Mouse (Mus musculus): ENCODE data around the gene H2-Oa. TPM values are rescaled to one million over a fixed set of nuclear protein-coding genes. Genes with fewer than 3 reads are reported as not detected.

H2-Oa gene
- 0.24 and 0.41 TPM in 2 replicates for polyA plus RNA-seq (2015; fragmentation: Nextera tagmentation; extraction: Ambion mirVana)

DNA sequence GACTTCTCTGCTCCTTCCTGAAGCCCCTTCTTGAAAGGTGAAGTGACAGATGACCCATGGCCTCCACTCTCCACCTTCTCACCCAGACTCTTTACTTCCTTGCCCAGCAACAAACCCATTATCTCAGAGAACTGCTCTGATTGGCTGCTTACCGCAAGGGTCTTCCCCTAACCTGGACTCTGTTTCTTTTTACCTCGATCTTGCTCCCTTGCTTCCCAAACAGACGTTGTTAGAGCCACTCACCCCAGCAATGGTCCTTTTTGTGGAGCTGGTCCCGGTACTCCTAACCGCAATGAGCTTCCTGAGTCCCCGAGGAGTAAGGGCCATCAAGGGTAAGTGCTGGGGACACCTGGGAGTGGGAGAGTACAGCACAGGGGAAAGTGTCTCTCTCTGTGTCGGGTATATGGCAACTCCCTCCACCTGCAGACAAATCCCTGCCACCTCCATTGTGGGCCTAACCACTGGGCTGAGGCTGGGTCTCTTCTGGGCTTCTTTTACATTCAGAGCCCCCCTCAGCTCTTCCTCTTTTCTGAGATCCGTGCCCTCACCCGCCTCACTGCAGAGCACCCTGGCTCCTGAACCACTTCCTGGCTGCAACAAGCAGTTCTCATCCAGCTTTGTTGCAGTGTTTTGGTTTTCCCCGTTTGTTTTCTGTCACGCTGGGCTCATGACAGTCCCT lies at the start of gene H2-Oa:
TSS of gene H2-Oa (plus strand) at position 144 of the 679 bp plus-strand sequence.
- ATAC-seq (ENCODE audit: low read depth) = no peak
- Histone ChIP-seq H3K9ac (no peak within 1 kb of the TSS), H3K27me3 (no peaks in the 10 kb centered on the region), H3K27ac (replicated peaks) (no peak within 1 kb of the TSS), H3K36me3 (no peaks in the 10 kb centered on the region), H3K4me3 (no peak within 1 kb of the TSS), H3K4me2 (no peak within 1 kb of the TSS), H3K4me1 (replicated peaks) (no peaks in the 10 kb centered on the region), H3K9me3 (no peaks in the 10 kb centered on the region)
- WGBS = 42% methylated on average over 11 of the region's 11 CpGs

DNA sequence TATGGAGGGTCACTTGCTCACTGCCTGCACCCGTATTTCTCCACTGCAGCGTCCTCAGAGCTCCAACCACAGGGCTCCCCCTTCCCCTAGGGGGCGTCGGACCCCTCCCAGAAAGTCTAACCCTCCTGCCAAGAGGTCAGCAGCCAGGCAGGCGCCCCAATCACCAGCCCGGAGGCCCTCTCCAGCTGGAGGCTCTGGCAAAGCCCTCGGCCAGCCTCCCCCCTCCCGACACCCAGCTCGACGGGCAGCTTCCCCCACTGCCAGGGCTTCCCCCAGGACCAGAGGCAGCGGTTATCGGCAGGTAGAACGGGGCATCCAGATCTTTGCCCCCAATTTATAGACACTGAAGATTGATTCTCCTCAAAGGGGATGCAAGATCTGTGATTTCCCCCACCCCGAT lies 46.2 kb upstream of the H2-Oa start:
- no peaks in the 10 kb centered on the region for H3K27me3 ChIP-seq
- peaks cover 9% of the 10 kb centered on the region; the same call in 1 of the 2 replicates for H3K4me1 ChIP-seq (replicated peaks)
- H3K4me3 ChIP-seq = no peak overlapping the region
- no peak overlapping the region for H3K4me2 ChIP-seq
- H3K36me3 ChIP-seq = peaks cover 11% of the 10 kb centered on the region
- ATAC-seq (ENCODE audit: low read depth) = no peak
- WGBS = 79% methylated on average over 14 of the region's 14 CpGs
- H3K9me3 ChIP-seq = no peaks in the 10 kb centered on the region; the same call in 1 of the 2 replicates
- H3K9ac ChIP-seq = no peak overlapping the region
- no peak overlapping the region for H3K27ac ChIP-seq (replicated peaks)

DNA sequence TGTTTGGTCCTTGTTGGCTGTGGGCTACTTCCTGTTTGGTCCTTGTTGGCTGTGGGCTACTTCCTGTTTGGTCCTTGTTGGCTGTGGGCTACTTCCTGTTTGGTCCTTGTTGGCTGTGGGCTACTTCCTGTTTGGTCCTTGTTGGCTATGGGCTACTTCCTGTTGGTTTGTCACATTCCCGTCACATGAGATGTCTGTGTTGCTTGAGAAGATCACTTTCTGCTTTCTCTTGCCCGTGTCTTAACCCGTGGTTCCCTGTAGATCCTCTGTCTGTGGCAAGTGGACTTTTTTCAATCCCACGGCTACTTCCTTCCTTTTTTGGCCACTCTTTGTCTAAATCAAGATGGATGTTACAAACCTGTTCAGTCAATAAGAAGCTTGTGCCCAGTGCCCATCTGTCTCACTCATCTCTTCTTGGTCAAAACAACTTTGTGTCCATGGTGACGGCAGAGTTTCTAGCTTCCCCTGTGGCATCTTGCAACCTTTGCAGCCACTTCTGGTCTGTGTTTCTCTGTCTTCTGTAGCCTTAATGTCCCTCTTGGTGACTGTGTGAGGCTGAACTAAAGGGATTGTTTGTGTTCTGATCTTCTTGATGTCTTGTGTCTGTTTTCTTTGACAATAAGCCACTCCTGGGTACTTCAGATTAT lies 44.6 kb upstream of the H2-Oa start:
- no peak for ATAC-seq (ENCODE audit: low read depth)
- H3K9me3 ChIP-seq = no peaks in the 10 kb centered on the region; the same call in 1 of the 2 replicates
- H3K27me3 ChIP-seq = no peaks in the 10 kb centered on the region
- H3K9ac ChIP-seq = no peak overlapping the region
- no peak overlapping the region for H3K27ac ChIP-seq (replicated peaks)
- H3K4me3 ChIP-seq = no peak overlapping the region
- WGBS = 94% methylated on average over 5 of the region's 5 CpGs
- H3K36me3 ChIP-seq = peaks cover 13% of the 10 kb centered on the region
- H3K4me2 ChIP-seq = no peak overlapping the region
- H3K4me1 ChIP-seq (replicated peaks) = no peaks in the 10 kb centered on the region

DNA sequence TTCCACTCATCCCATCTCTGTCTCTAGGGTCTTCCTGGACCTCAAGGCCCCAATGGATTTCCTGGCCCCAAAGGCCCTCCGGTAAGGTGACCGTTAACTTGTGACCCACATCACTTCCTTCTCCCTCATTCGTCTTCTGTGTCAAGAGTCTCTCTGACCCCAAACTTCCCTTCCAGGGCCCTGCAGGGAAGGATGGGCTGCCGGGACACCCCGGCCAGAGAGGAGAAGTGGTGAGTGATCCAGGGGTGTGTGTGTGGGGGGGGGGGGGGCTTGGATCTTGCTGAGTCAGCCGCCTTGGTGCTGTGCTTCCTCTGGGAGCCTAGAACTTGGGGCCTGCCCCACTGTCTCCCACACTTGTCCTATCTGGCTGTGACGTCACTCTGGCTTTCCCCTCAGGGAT lies 34.9 kb upstream of the H2-Oa start:
- Histone ChIP-seq H3K27me3 (no peaks in the 10 kb centered on the region), H3K36me3 (peaks cover 27% of the 10 kb centered on the region; the same call in 1 of the 2 replicates), H3K27ac (replicated peaks) (no peak overlapping the region), H3K4me1 (replicated peaks) (no peaks in the 10 kb centered on the region), H3K9me3 (no peaks in the 10 kb centered on the region), H3K9ac (no peak overlapping the region), H3K4me3 (no peak overlapping the region), H3K4me2 (no peak overlapping the region)
- no peak for ATAC-seq (ENCODE audit: low read depth)
- WGBS = 82% methylated on average over 7 of the region's 7 CpGs

DNA sequence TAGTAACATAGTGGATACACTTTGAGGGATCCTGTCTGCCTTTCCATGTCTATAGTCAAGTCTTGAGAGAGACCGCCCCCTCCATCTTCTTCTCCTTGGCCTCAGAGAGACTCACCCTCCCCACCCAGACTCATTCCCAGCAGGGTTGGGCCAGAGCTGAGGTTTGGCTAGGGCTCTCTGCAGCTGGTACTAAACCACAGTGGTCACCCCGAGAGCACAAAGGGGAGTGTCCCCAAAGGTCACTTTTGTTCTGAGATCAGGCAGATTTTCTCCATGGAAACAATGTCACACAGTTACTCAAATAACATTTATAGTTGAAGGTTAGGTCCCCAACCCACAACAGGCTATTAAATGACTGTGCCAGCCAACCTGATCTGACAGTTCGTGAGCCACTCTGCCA lies 23.3 kb upstream of the H2-Oa start:
- Histone ChIP-seq H3K4me3 (no peak overlapping the region), H3K27ac (replicated peaks) (no peak overlapping the region), H3K4me1 (replicated peaks) (no peaks in the 10 kb centered on the region), H3K36me3 (peaks cover 10% of the 10 kb centered on the region; the same call in 1 of the 2 replicates), H3K9me3 (no peaks in the 10 kb centered on the region), H3K27me3 (no peaks in the 10 kb centered on the region), H3K9ac (no peak overlapping the region), H3K4me2 (no peak overlapping the region)
- 53% methylated on average over 3 of the region's 3 CpGs for WGBS
- no peak for ATAC-seq (ENCODE audit: low read depth)

DNA sequence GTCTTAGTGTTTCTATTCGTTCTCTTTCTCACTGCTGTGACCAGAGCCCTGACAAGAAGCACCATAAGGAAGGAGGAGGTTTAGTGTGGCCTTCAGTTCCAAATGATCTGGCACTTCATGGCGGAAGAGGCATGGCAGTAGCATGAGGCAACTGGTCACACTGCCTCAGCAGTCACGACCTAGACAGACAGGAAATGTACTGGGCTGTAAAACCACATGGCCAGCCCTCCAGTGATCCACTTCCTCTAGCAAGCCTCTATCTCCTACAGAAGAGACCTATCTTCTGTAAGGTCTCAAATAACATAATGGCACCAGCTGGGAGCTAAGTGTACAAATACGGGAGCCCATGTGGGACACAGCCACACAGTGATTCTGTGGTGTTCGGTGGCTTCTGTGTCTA lies 20.0 kb upstream of the H2-Oa start:
- Histone ChIP-seq H3K27ac (replicated peaks) (no peak overlapping the region), H3K36me3 (no peaks in the 10 kb centered on the region), H3K27me3 (peaks cover 14% of the 10 kb centered on the region), H3K9ac (no peak overlapping the region), H3K4me2 (no peak overlapping the region), H3K9me3 (no peaks in the 10 kb centered on the region), H3K4me1 (replicated peaks) (no peaks in the 10 kb centered on the region), H3K4me3 (no peak overlapping the region)
- ATAC-seq (ENCODE audit: low read depth) = no peak
- WGBS = 71% methylated on average over 5 of the region's 5 CpGs

DNA sequence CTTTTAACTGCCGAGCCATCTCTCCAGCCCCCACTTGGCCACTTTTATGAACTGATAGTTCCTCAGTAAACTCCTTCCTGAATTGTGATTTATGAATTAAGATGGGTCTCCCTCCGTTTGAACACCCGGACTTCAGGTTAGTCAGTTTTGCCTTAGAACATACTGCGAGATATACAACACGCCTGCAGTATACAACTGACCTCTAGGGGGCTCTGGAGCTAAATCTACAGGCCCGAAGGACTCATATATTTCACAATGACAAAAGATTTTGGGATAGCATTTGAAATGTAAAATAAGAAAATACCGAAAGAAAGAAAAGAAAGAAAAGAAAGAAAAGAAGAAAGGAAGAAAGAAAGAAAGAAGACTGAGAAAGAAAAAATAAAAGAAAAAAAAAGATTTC lies 16.9 kb upstream of the H2-Oa start:
- 47% methylated on average over 7 of the region's 7 CpGs for WGBS
- H3K27me3 ChIP-seq = peaks cover 17% of the 10 kb centered on the region
- H3K4me3 ChIP-seq = no peak overlapping the region
- H3K9ac ChIP-seq = no peak overlapping the region
- H3K4me1 ChIP-seq (replicated peaks) = no peaks in the 10 kb centered on the region
- no peak overlapping the region for H3K4me2 ChIP-seq
- no peaks in the 10 kb centered on the region for H3K36me3 ChIP-seq
- H3K9me3 ChIP-seq = no peaks in the 10 kb centered on the region
- H3K27ac ChIP-seq (replicated peaks) = no peak overlapping the region
- ATAC-seq (ENCODE audit: low read depth) = no peak

DNA sequence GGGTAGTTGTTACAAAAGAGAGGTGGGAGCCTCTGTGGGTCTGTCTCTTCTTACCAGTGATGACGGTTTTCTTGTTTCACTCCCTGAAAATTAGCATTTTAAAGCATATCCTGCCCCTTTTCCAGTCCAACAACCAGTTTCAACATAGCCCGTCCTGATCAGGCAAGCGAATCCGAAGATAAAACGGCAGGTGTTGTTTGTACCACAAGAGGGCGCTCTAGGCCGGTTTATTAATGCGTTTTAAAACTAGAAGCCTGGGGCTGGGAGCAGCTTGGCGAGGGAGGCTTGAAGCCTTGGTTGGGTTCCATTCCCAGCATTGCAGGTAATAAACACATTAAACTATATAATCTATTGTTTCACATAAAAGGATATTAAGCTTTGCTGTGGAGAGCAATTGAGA lies 14.6 kb upstream of the H2-Oa start:
- Histone ChIP-seq H3K36me3 (no peaks in the 10 kb centered on the region), H3K4me2 (no peak overlapping the region), H3K4me3 (no peak overlapping the region), H3K4me1 (replicated peaks) (no peaks in the 10 kb centered on the region), H3K27me3 (peaks cover 17% of the 10 kb centered on the region), H3K9me3 (no peaks in the 10 kb centered on the region), H3K27ac (replicated peaks) (no peak overlapping the region), H3K9ac (no peak overlapping the region)
- WGBS = 2% methylated on average over 9 of the region's 9 CpGs
- ATAC-seq (ENCODE audit: low read depth) = no peak

DNA sequence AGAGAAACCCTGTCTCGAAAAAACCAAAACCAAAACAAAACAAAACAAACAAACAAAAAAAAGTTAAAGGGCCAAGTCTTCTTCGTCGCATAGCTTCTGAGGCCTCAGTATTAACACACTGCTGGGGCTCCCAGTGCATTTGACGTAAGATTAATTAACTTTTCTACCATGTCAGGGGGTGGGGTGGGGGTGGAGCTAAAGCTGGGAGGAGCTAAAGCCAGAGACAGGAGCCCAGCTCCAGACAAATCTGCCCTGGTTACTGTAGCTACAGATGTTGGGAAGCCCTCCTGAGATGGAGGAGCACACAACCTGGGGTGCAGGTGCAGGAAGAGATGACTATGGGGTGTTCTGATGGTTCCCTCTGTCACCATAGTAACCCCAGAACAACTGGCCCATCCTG lies 14.0 kb upstream of the H2-Oa start:
- WGBS = 64% methylated on average over 4 of the region's 4 CpGs
- ATAC-seq (ENCODE audit: low read depth) = no peak
- no peak overlapping the region for H3K27ac ChIP-seq (replicated peaks)
- H3K4me2 ChIP-seq = no peak overlapping the region
- no peaks in the 10 kb centered on the region for H3K9me3 ChIP-seq
- no peak overlapping the region for H3K9ac ChIP-seq
- H3K27me3 ChIP-seq = peaks cover 17% of the 10 kb centered on the region
- no peaks in the 10 kb centered on the region for H3K36me3 ChIP-seq
- no peak overlapping the region for H3K4me3 ChIP-seq
- peaks cover 4% of the 10 kb centered on the region; the same call in 1 of the 2 replicates for H3K4me1 ChIP-seq (replicated peaks)

DNA sequence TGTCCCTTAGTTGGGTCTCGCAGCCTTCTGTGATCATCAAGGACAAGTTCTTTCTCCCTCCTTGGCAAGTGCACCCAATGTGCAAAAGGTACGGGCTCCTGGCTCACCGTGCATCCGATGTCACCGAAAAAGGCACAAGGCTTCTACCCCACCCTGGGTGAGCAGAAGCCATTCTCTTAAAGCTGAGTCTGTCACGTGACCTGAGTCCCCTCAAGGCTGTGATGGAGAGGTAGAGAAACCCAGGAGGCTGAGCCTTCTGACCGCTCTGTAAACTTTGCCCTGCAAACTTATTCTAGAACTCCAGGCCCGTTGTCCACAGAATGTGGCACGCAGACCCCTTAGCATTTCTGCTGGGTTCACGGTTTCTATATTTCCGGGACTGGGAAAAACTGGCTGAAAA lies 13.1 kb upstream of the H2-Oa start:
- Histone ChIP-seq H3K9ac (no peak overlapping the region), H3K36me3 (no peaks in the 10 kb centered on the region), H3K27me3 (peaks cover 17% of the 10 kb centered on the region), H3K27ac (replicated peaks) (no peak overlapping the region), H3K9me3 (no peaks in the 10 kb centered on the region), H3K4me2 (no peak overlapping the region), H3K4me3 (no peak overlapping the region), H3K4me1 (replicated peaks) (peaks cover 5% of the 10 kb centered on the region; the same call in 1 of the 2 replicates)
- ATAC-seq (ENCODE audit: low read depth) = no peak
- 92% methylated on average over 11 of the region's 11 CpGs for WGBS

DNA sequence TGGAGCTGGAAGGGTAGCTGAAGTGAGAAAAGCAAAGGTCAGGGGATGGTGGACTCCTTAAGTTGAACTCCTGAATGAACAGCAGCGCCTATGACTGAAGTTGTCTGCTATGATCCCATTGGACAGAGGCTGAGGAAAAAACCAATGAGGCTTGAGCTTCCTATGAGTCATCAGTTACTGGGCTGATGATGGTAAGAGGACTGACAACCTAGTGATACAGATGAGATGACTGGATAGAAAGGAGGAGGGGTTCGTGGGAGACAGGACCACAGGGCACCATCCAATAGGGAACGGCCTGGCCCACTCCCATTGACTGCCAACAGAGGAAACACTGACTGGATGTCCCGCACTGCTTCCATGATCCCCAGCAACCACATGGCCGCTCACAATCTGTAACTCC lies 12.5 kb upstream of the H2-Oa start:
- Histone ChIP-seq H3K4me3 (no peak overlapping the region), H3K9me3 (no peaks in the 10 kb centered on the region), H3K27ac (replicated peaks) (no peak overlapping the region), H3K9ac (no peak overlapping the region), H3K36me3 (no peaks in the 10 kb centered on the region), H3K27me3 (peaks cover 17% of the 10 kb centered on the region), H3K4me2 (no peak overlapping the region), H3K4me1 (replicated peaks) (peaks cover 5% of the 10 kb centered on the region; the same call in 1 of the 2 replicates)
- peak; percentile 86 for ATAC-seq (ENCODE audit: low read depth)
- WGBS = 30% methylated on average over 5 of the region's 5 CpGs

DNA sequence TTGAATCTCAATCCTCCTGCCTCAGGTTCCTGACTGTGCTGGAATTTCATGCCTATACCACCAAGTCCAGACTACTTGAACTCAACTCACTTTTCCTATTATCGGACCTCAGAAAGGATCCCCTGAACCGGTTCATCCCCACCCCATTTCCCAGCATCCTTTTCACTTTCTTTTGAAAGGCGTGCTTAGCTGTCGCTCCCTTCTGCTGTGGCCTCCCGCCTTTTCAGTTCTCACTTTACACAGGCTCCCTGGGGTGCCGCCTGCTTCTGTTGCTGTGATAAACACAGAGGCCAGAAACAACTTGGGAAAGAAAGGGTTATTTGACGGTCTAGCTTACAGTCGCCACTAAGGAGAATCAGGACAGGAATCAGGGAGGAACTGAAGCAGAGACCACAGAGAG lies 9.0 kb upstream of the H2-Oa start:
- peaks cover 5% of the 10 kb centered on the region; the same call in 1 of the 2 replicates for H3K4me1 ChIP-seq (replicated peaks)
- no peak overlapping the region for H3K4me3 ChIP-seq
- no peaks in the 10 kb centered on the region for H3K9me3 ChIP-seq
- no peak for ATAC-seq (ENCODE audit: low read depth)
- H3K36me3 ChIP-seq = no peaks in the 10 kb centered on the region
- no peak overlapping the region for H3K9ac ChIP-seq
- WGBS = 2% methylated on average over 8 of the region's 8 CpGs
- no peak overlapping the region for H3K27ac ChIP-seq (replicated peaks)
- 0 out of 2 replicates have a peak overlapping the region, but pooled peaks have one; percentile 9 for H3K4me2 ChIP-seq
- H3K27me3 ChIP-seq = no peaks in the 10 kb centered on the region
